Mouse (Mus musculus): Measurements from ENCODE around the gene Arid5b. TPM values are rescaled to one million over a fixed set of nuclear protein-coding genes. Genes with fewer than 3 reads are reported as not detected.

The Arid5b gene
- total RNA-seq, 2 experiments from 2014 or later: 32.3 to 35.0 TPM

- DNase-seq (ENCODE audit: low spot score in 2 of 2): no peak
These were observed 220.2 kb downstream of the Arid5b start for GRCm38 (mm10) chr10:68058378-68058777.

DNA sequence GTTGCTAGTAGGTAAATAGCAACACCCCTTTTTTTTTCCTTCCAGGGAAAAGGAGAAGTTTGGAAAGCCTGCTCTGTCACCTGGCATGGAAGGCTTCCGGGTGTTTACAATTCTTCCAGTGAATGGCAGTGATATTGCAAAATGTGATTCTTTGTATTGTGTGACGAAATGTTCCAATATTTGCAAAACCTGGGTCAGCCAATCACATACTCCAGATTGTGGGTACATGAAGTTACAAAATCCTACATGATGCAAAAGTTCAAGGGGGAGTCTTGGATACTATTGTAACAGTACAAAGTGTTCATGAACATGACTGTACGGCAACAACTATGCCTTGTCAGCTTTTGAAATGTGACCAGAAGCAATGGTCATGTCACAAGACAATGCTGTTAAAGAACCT lies 220.7 kb downstream of the Arid5b start:
- no peak for DNase-seq (ENCODE audit: low spot score in 2 of 2)

GRCm38 (mm10) chr10:68054706-68055105 lies 223.8 kb downstream of the Arid5b start:
- no peak for DNase-seq (ENCODE audit: low spot score in 2 of 2)

DNA sequence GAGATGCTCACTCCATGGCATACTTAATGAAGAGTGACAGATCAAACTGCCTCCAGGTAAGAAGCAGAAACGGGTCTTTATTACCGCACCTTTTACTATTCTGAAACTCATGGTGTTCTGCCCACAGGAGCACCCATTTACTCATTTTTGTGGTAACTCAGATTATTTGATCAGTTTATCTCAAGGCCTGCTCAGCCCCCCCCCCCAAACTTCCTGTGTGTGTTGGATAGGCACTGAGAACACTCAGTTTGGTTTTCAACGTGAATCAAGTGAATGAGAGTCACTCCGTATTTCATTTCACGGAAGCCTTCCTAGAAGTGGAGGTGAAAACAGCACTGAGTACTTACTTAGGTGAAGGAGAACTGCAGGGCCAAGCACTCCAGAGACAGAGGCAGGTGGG lies 224.4 kb downstream of the Arid5b start:
- DNase-seq (ENCODE audit: low spot score in 2 of 2): no peak

- DNase-seq (ENCODE audit: low spot score in 2 of 2): no peak
These were observed 226.2 kb downstream of the Arid5b start for GRCm38 (mm10) chr10:68052307-68052706.

DNA sequence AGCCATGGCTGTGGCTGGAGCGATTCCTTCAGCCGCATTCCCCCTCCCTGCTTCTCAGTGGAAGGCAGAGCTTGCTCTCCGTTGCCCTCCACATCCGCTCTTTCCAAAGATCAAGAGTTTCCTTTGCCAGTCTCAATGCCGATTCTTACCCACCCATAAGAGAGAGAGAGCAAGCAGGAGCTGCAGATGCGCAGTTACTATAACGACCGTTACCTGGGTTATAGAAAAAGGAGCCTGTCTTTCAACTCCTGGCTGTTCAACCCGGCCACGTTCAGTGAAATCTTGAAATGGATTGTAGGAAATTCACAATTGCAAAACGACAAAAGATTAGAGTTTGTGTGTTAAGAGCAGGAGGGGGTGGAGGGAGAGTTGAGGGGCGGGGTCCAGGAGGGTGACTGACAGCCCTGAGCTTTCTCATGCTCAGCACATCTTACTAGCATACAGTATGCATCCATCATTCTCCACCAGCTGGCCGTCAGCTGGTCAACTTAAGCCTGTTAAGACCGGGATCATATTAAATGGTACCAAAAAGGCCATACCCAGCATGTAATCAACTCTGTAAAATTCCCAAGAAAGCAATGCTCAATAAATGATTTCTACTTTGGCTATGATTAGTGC lies 227.1 kb downstream of the Arid5b start:
- DNase-seq (ENCODE audit: low spot score in 2 of 2): no peak

DNA sequence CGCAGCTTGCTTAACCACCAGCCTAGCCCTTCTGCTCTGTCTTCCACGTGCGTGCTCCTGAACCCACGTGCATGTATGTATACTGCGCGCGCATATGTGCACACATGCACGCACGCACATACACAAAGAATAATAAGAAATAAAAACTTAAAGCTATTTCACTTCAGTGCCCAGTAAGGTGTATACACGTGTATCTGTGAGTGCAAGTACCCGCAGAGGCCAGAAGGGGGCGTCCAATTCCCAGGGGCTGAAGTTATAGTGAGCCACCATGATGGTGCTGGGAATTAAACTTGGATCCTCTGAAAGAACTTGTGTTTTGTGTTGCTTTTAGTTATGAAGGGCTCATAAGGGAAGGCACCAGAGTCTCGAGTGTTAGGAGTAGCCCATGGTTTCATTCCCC lies 227.7 kb downstream of the Arid5b start:
- no peak for DNase-seq (ENCODE audit: low spot score in 2 of 2)

DNA sequence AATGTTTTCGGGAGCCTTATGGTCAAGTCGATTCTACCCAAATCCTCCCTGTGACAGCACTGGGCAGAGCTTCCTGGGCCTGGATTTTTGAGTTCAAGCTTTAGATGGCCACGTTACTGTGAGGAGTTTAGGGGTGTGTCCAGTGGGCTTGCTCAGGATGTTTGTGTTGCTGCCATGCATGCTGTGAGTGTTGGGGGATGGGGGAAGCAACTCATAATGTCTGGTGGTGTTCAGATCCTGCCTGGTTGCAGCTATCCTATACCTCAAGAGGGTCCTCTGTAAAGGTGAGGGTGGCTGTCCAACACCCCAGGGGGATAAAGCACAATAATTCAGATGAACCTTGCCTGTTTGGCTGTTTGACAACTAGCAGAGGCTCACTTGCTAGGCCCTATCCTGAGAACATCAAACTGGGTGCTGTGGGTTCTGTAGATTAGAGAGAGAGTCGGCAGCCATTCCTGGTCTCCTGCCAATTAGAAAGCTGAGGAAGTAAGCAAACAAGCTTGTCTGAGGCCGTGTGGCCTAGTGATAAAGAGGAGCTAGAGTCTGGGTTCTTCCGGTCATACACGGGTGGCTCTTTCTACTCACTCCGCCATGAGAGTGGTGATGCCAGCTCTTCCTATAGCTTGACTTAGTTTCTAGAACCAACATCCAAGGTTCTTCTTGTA lies 229.8 kb downstream of the Arid5b start:
- DNase-seq (ENCODE audit: low spot score in 2 of 2): no peak

GRCm38 (mm10) chr10:68044864-68045263 lies 233.7 kb downstream of the Arid5b start:
- DNase-seq (ENCODE audit: low spot score in 2 of 2): no peak

- no peak for DNase-seq (ENCODE audit: low spot score in 2 of 2)
These were observed 234.6 kb downstream of the Arid5b start for GRCm38 (mm10) chr10:68043973-68044372.

Data from left cerebral cortex, adult 18-20 months (tissue).